Mouse (Mus musculus) neural tube, embryonic 10.5 days (tissue): Measurements from ENCODE around the gene Kank2.

Experiments used
- DNase-seq: peaks from one replicate; pipeline ENCODE4 v3.0.0-alpha.2; 2017; ENCODE audit warnings: low spot score; ENCODE audit errors: extremely low spot score

Gene Kank2

GRCm38 (mm10) chr9:21721036-21721435, 77.5 kb downstream of the Kank2 start:
- DNase-seq = no peak

DNA sequence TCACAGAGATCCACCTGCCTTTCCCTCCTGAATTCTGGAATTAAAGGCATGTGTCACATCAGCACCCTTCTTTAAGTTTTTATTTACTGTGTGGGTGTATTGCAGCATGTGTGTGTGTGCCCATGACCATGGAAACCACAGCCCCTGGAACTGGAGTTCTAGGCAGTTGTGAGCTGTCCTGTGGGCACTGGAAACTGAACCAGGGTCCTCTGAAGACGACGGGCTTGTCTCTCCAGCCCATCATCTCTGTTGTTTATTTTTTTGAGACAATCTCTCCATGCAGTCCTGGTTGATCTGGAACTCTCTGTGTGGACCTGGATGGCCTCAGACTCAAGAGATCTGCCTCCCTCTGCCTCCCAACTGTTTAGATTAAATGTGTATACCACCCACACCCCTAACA, 81.5 kb downstream of the Kank2 start:
- no peak for DNase-seq
